Mouse (Mus musculus) left cerebral cortex, postnatal 25 days (tissue): ENCODE measurements at regions not wholly inside any gene's neighbourhood (a gene's known extent, or its start where the extent isn't known, plus 50 kb on each side); places are given as distances from the start of the nearest gene placed in this dataset.

Experiments used
- DNase-seq, 2 experiments: peaks; one replicate each; pipeline ENCODE4 v3.0.0; 2022; ENCODE audit warnings: low spot score in 2 of 2, mixed read lengths in 1 of 2
- intact Hi-C: fragments of 180-260 bp; cut with DNase I; formaldehyde crosslinking; loops from one replicate; pipeline ENCODE4 v1.15.1; 2025

- intact Hi-C loops: loop anchor here (2.0 to 10.0 kb wide), 3 partner anchors 202 to 1175 kb away; no protein-coding TSS in a partner anchor
- DNase-seq: peak; percentile 85 to 91
These were observed 225.6 kb downstream of the Mef2c start for GRCm38 (mm10) chr13:83729331-83730009.

GRCm38 (mm10) chr13:83730155-83730712 is 226.4 kb downstream of the Mef2c start:
- intact Hi-C loops: loop anchor here (2.0 kb wide), 1 partner anchor 619 kb away; no protein-coding TSS in a partner anchor

GRCm38 (mm10) chr13:83730713-83731480 is 227.1 kb downstream of the Mef2c start:
- intact Hi-C loops: loop anchor here (2.0 kb wide), 1 partner anchor 618 kb away; no protein-coding TSS in a partner anchor
- peak; percentile 80 to 87 for DNase-seq

More at GRCm38 (mm10) chr13:83730155-83730712, 226.4 kb downstream of the Mef2c start:
- no peak for DNase-seq

DNA sequence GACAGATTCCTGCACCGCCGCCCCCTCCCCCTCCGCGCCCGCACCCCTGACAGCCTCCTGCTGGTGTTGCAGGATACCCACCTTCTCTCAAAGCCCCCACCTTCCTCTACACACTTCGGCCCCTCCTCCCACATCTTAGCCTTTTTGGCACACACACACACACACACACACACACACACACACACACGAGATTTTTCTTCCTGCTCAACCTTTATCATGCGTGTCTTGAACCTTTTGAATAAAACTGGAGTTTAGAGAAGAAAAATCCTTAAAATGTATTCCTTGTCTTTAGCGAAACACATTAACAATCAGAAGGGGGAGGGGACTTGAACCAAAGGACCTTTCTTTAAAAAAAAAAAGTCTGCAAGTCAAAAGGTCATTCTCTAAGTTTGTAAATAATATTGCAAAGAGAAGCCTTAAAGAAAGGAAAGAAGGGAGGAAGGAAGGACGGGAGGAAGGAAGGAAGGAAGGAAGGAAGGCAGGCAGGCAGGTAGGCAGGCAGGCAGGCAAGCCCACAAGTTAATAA is 227.7 kb downstream of the Mef2c start:
- intact Hi-C loops: loop anchor here (2.0 kb wide), 1 partner anchor 617 kb away; no protein-coding TSS in a partner anchor
- DNase-seq: no peak

DNA sequence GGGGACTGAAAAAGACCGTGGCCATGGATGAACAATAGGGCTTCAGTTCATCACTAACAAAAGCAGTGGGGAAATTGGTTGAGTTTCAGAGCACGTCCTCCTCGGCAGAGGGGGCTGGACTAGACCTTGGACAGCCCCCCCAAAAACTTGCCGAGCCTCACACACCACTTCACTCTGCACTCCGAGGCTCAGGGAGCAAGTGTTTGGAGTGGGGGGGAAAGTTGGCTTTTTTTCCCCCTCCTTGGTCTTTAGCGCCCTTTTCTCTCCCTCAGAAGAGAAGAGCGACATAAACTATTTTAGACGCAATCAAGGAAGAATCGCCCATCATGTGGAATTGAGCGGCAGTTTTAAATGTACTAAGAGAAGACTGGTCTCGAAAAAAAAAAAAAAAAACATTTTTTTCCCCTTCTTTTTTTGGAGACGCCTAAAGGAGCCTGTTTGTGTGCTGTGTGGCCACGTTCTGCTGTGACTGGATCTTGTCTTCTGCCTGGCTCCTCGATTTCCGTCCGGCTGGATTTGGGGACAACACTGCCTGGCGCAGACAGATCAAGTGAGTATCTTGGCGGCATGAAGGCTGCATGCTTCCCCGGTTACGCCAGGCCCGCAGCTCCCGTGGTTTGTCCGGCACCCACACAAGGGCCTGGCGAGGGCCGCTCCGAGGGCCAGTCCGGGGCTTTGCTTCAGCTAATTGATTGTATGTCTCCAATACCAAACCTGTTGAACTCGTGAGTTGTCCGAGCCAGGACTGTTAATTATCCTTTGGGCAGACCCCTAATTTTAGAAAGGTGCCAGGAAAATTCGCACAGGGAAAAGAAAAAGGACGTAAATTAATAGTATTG is 228.7 kb downstream of the Mef2c start:
- peak; percentile 70 to 82 for DNase-seq
- intact Hi-C loops: no loop called here

DNA sequence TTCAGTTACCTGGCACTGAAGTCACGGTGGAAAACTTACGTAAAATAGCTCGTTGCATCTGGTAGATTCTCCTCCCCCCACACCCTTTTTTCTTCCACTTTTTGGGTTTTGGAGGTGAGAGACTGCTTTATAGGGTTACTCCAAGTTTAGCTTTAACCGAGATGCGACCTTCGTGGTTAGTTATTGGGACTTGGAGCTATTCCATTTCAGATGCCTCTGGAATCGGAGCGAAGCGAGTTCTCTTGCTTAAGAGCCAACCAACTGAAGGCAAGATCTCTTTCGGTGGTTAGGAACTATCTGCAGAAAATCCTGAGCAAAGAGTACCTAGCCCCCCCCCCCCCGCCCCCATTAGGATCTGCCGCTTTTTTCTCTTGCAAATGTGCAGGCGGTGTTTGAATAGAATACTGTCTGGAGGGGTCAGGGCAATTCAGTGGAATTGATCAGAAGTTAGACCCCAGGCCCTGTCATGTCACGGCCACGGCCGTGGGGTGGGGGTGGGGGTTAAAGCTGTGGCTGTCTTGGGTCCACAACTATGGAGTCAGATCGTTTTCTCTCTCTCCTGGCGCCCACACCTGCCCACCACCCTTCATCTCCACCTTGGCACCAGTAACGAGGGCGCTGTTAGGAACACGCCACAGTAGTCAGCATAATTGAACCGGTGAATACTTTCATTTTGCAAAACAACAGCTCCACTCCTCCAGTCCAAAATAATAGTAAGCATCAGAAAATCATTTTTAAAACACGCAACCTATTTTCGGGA is 229.6 kb downstream of the Mef2c start:
- intact Hi-C loops: no loop called here
- peak; percentile 34 to 54 for DNase-seq

- intact Hi-C loops: no loop called here
These were observed 230.3 kb downstream of the Mef2c start for GRCm38 (mm10) chr13:83733991-83734610.

DNA sequence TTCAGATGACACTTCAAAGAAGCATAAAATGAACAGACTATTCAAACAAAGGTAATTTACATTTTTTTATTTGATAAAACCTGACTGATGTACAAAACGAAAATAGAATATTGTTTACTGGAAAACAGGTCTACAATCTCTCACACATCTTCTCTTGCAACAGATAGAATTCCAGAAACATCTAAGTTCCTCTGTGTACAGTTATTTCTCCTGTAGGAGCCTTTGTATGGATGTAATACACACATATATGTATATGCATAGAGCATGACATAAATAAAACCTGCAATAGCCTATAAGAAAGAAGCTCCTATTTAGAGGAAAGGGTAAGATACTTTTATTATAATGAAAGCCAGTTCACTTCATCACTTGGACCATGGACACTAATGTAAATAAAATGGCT is 230.8 kb downstream of the Mef2c start:
- intact Hi-C loops: loop anchor here (5.0 kb wide), 2 partner anchors 323 to 488 kb away; partner anchors contain the start of gene Tmem161b

More at GRCm38 (mm10) chr13:83733991-83734610, 230.3 kb downstream of the Mef2c start:
- peak in 1 of 2 experiments; percentile 23 for DNase-seq

GRCm38 (mm10) chr13:83735101-83735500 is 231.3 kb downstream of the Mef2c start:
- intact Hi-C loops: loop anchor here (5.0 kb wide), 2 partner anchors 322 to 487 kb away; partner anchors contain the start of gene Tmem161b
- no peak for DNase-seq

More for the DNA sequence above, 230.8 kb downstream of the Mef2c start:
- no peak for DNase-seq

DNA sequence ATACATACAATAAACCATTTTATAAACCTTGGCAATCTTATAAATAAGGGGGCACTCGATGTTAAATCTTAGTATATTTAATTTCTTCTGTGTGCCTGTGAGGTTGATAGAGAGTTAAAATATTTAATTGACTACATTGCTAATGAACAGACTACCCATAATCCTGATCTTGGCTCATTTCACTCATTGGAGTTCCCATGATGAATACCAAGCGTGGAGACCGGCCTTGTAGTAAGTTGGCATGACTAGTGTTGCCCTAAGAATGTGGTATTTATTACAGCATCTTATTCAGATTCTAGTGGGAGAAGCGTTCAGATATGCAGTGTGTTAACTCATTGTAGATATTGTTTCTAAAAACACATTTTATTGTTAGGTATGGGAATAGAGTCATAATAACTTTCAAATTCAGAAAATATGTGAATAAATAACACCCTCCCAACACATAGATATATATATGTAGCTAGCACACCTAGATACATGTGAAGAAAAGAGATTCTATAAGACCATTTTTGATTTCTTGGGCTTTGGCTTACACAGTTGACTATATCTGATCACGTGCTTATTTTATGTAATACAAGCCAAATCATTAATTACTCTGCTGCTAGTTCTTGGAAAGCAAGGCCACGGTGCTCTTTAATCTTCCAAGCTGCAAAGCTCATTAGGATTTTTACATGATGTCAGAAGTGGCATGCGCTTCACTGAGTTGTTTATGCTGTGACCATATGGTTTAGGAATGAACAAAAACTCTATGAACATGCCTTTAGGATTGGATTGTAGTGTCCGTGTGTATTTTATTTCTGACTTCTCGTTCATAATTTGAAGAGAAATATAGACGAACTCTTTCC is 232.0 kb downstream of the Mef2c start:
- intact Hi-C loops: loop anchor here (5.0 kb wide), 2 partner anchors 321 to 486 kb away; partner anchors contain the start of gene Tmem161b
- peak in 1 of 2 experiments; percentile 43 for DNase-seq

DNA sequence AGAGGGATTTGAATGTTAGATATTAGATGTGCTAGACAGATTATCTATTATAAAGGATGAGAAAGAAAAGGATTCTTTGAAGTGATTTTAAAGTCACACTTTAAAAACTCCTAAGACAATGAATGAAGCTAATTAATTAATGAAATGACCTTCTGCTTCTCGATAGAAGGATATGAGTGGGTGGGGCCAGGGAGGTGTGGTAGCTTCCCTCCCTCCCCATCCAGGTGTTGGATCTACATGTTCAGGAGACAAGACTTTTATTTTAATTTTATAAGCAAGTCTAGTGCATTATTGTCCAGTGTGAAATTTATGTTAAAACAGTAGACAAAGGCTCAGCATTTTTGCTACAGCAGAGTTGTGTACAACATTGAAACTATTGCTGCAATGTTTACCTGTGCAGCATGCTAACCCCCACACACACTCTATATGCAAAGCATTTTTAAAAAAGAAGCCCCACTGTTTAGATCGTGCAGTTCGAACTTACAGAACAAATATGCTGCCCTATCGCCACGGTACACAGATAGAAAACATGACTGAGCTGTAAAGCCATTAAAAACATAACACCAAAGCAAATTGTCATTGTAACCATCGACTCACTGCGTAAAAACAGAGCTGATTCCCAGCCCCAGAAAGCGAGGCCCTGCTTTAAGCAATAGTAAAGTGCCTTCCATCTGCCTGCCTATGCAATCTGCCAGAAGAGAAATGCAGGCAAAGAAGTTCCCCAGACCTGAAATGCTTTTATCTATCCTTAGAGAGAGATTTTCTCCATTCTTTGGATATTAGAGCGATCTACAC is 233.4 kb downstream of the Mef2c start:
- DNase-seq: peak; percentile 53 to 55
- intact Hi-C loops: loop anchor here (5.0 kb wide), 2 partner anchors 320 to 485 kb away; partner anchors contain the start of gene Tmem161b

GRCm38 (mm10) chr13:83737826-83738527 is 234.1 kb downstream of the Mef2c start:
- intact Hi-C loops: loop anchor here (5.0 kb wide), 2 partner anchors 319 to 484 kb away; partner anchors contain the start of gene Tmem161b
- peak; percentile 41 to 49 for DNase-seq

DNA sequence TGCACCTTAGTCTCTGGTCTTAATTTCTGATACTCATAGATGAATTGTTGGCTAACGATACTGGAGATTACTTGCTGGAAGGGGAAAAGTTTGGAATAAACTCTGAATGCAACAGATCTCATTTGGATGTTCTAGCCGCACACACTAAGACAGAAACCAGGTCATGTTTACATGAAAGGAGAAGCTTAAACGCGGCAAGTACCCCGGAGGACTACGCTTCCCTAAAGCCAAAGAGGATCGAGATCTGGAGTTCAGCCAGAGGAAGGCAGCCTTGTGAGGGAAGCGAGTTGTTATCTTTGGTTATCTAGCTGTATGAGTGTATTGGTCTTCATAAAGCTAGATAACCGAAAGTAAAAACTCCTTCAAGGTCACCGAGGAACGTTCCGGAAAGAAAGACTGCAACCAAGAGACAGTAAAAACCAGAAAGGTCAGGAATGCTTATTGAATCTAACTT is 234.7 kb downstream of the Mef2c start:
- intact Hi-C loops: loop anchor here (5.0 kb wide), 2 partner anchors 319 to 484 kb away; partner anchors contain the start of gene Tmem161b

GRCm38 (mm10) chr13:83739131-83739530 is 235.3 kb downstream of the Mef2c start:
- intact Hi-C loops: loop anchor here (1.0 to 5.0 kb wide), 4 partner anchors 318 to 874 kb away; partner anchors contain the start of gene Tmem161b
- no peak for DNase-seq

More for the DNA sequence above, 234.7 kb downstream of the Mef2c start:
- DNase-seq: peak in 1 of 2 experiments; percentile 60

DNA sequence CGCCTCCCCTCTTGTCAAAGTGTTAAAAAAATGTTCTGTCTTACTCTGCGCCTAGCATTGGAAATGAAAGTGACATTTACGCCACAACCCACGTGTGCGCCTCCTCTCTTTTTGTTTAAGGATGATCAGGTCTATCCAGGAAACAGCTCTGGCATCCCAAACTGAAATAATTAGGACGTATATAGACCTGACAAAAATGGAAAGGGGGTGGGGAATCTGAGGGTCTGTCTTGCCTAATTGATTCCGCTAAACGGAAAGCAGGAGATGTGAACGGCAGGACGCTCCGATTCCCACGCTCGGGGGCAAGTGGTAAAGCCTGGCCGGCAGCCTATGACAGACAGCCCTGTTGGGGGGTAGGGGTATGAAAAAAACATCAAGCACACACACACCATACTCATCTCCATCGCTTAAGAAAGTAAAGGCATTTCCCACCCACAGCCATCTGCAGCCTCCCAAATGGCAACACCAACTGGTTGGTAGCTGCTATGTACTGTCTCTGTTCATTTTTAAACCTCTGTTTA is 235.8 kb downstream of the Mef2c start:
- DNase-seq: peak; percentile 81 to 97
- intact Hi-C loops: loop anchor here (1.0 to 5.0 kb wide), 5 partner anchors 248 to 874 kb away; partner anchors contain the start of gene Tmem161b
